Mouse (Mus musculus) ES-E14 (cell line): ENCODE measurements around the gene Cfap44.
A peak's percentile ranks its signal among the peaks of the same experiment; 100 is the strongest.

ENCODE experiments used
- CHD2 ChIP-seq: IDR thresholded peaks from 2 replicates; pipeline ENCODE4 v1.6.1; 2014; ENCODE audit warnings: mild to moderate bottlenecking, low read depth, low read length, inconsistent platforms
- HCFC1 ChIP-seq: IDR thresholded peaks from 2 replicates; pipeline ENCODE4 v1.6.1; 2012; ENCODE audit warnings: low read length, inconsistent platforms, borderline replicate concordance; ENCODE audit not compliant: insufficient read depth
- MAFK ChIP-seq: IDR thresholded peaks from 2 replicates; pipeline ENCODE4 v1.6.1; 2014; ENCODE audit warnings: mild to moderate bottlenecking, low read depth, low read length, inconsistent platforms; ENCODE audit not compliant: insufficient read depth
- ZC3H11A ChIP-seq: IDR thresholded peaks from 2 replicates; pipeline ENCODE4 v1.6.1; 2012; ENCODE audit warnings: low read depth, mild to moderate bottlenecking, inconsistent platforms, low read length, borderline replicate concordance
- ZNF384 ChIP-seq: IDR thresholded peaks from 2 replicates; pipeline ENCODE4 v1.6.1; 2012; ENCODE audit warnings: low read depth, low read length, inconsistent platforms

GRCm38 (mm10) chr16:44361921-44362890, 32.4 kb upstream of the Cfap44 start:
- TF ChIP-seq ZNF384 = no peak
- no peak for TF ChIP-seq CHD2
- no peak for TF ChIP-seq MAFK
- no peak for TF ChIP-seq HCFC1
- peak; percentile 73; the same call in 1 of the 2 replicates for TF ChIP-seq ZC3H11A
